Mouse (Mus musculus) CH12.LX (cell line): ENCODE measurements around the gene Kcnq4.

ENCODE experiments used
- CTCF ChIP-seq, 2 experiments: IDR thresholded peaks in 1 of 2; conservative IDR thresholded peaks in 1 of 2; 2 replicates each; pipeline ENCODE4 v1.5.1; 2011 to 2012; ENCODE audit warnings: low read depth in 2 of 2, low read length in 2 of 2, improper control_type of control experiment in 1 of 2, inconsistent platforms in 1 of 2, mild to moderate bottlenecking in 1 of 2, moderate library complexity in 1 of 2
- E2F4 ChIP-seq: IDR thresholded peaks from 2 replicates; pipeline ENCODE4 v1.6.1; 2011; ENCODE audit warnings: low read depth, low read length, improper control_type of control experiment; ENCODE audit not compliant: insufficient replicate concordance
- EP300 ChIP-seq: IDR thresholded peaks from 2 replicates; pipeline ENCODE4 v1.6.1; 2011; ENCODE audit warnings: low read length, improper control_type of control experiment
- JUND ChIP-seq: conservative IDR thresholded peaks from 2 replicates; pipeline ENCODE4 v1.6.1; 2011; ENCODE audit warnings: low read depth, low read length, improper control_type of control experiment
- MAFK ChIP-seq: IDR thresholded peaks from 2 replicates; pipeline ENCODE4 v1.6.1; 2011; ENCODE audit warnings: low read length, improper control_type of control experiment; ENCODE audit not compliant: insufficient replicate concordance
- MAZ ChIP-seq: IDR thresholded peaks from 2 replicates; pipeline ENCODE4 v1.6.1; 2012; ENCODE audit warnings: low read depth, mild to moderate bottlenecking, inconsistent platforms, low read length, improper control_type of control experiment, moderate library complexity
- MYC ChIP-seq: IDR thresholded peaks from 2 replicates; pipeline ENCODE4 v1.6.1; 2011; ENCODE audit warnings: low read depth, mild to moderate bottlenecking, improper control_type of control experiment, low read length
- NRF1 ChIP-seq: IDR thresholded peaks from 2 replicates; pipeline ENCODE4 v1.6.1; 2014; ENCODE audit warnings: low read depth, mild to moderate bottlenecking, inconsistent platforms, low read length, improper control_type of control experiment, moderate library complexity
- POLR2A ChIP-seq: IDR thresholded peaks from 2 replicates; pipeline ENCODE4 v1.6.1; 2011; ENCODE audit warnings: low read depth, mild to moderate bottlenecking, improper control_type of control experiment, low read length
- RAD21 ChIP-seq: IDR thresholded peaks from 2 replicates; pipeline ENCODE4 v1.6.1; 2011; ENCODE audit warnings: low read depth, mild to moderate bottlenecking, low read length, improper control_type of control experiment, moderate library complexity
- SMC3 ChIP-seq: IDR thresholded peaks from 2 replicates; pipeline ENCODE4 v1.6.1; 2011; ENCODE audit warnings: low read depth, low read length, improper control_type of control experiment
- ZC3H11A ChIP-seq: IDR thresholded peaks from 2 replicates; pipeline ENCODE4 v1.6.1; 2012; ENCODE audit warnings: low read depth, mild to moderate bottlenecking, inconsistent platforms, low read length, improper control_type of control experiment
- ZKSCAN1 ChIP-seq: IDR thresholded peaks from 2 replicates; pipeline ENCODE4 v1.6.1; 2012; ENCODE audit warnings: low read depth, inconsistent platforms, low read length, improper control_type of control experiment, borderline replicate concordance
- ZMIZ1 ChIP-seq: IDR thresholded peaks from 2 replicates; pipeline ENCODE4 v1.6.1; 2012; ENCODE audit warnings: low read depth, mild to moderate bottlenecking, inconsistent platforms, low read length, improper control_type of control experiment

- TF ChIP-seq JUND: no peak
- no peak for TF ChIP-seq ZKSCAN1
- no peak for TF ChIP-seq ZMIZ1
- TF ChIP-seq RAD21: no peak
- TF ChIP-seq E2F4: no peak
- TF ChIP-seq EP300: no peak
- no peak for TF ChIP-seq SMC3
- TF ChIP-seq CTCF (conservative IDR thresholded peaks at IDR 0.05 in 1 of 2, IDR thresholded peaks at IDR 0.05 in 1 of 2; ENCODE audit: low read depth in 2 of 2, low read length in 2 of 2): no peak
- no peak for TF ChIP-seq POLR2A
- TF ChIP-seq ZC3H11A: no peak
- TF ChIP-seq MAFK: no peak
- TF ChIP-seq MAZ: no peak
- TF ChIP-seq MYC: no peak
- no peak for TF ChIP-seq NRF1
Observed at GRCm38 (mm10) chr4:120732737-120733136, 15.7 kb downstream of the Kcnq4 start.
